Mouse (Mus musculus): ENCODE data around the gene Gbx2. TPM values are rescaled to one million over a fixed set of nuclear protein-coding genes. Genes with fewer than 3 reads are reported as not detected.

Gbx2 gene
- polyA plus RNA-seq, 1 experiment from 2014 or later = 1.6 TPM

- 20% methylated on average over 9 of the region's 9 CpGs for WGBS
- peaks cover 90% of the 10 kb centered on the region for H3K27me3 ChIP-seq (ENCODE audit: control insufficient read depth, insufficient read depth, low read length)
- ATAC-seq (ENCODE audit: insufficient number of reproducible peaks, low FRiP score, low TSS enrichment, low read depth) (no peak), DNase-seq (ENCODE audit: low spot score) (peak; percentile 26)
- H3K4me2 ChIP-seq (ENCODE audit: low read depth, severe bottlenecking) = peak overlapping the region; percentile 68
- H3K4me1 ChIP-seq (ENCODE audit: control insufficient read depth, insufficient read depth, low read length) = peaks cover 31% of the 10 kb centered on the region
- H3K9ac ChIP-seq (ENCODE audit: low read length) = no peak overlapping the region
- no peak overlapping the region for H3K27ac ChIP-seq (replicated peaks; ENCODE audit: low read depth, low read length)
- no peaks in the 10 kb centered on the region for H3K36me3 ChIP-seq (ENCODE audit: control insufficient read depth, insufficient read depth, low read length)
- no peak overlapping the region; the same call in 1 of the 2 replicates for H3K4me3 ChIP-seq (ENCODE audit: low read depth, low read length)
- no peaks in the 10 kb centered on the region; the same call in 1 of the 2 replicates for H3K9me3 ChIP-seq (ENCODE audit: control insufficient read depth, low read length)
These were observed 4.4 kb downstream of the Gbx2 start for GRCm38 (mm10) chr1:89926583-89927060.

GRCm38 (mm10) chr1:89925501-89926190 is 5.3 kb downstream of the Gbx2 start:
- Histone ChIP-seq H3K9ac (ENCODE audit: low read length) (no peak overlapping the region), H3K4me2 (ENCODE audit: low read depth, severe bottlenecking) (no peak overlapping the region), H3K27me3 (ENCODE audit: control insufficient read depth, insufficient read depth, low read length) (peaks cover 88% of the 10 kb centered on the region), H3K9me3 (ENCODE audit: control insufficient read depth, low read length) (no peaks in the 10 kb centered on the region; the same call in 1 of the 2 replicates), H3K4me3 (ENCODE audit: low read depth, low read length) (no peak overlapping the region), H3K4me1 (ENCODE audit: control insufficient read depth, insufficient read depth, low read length) (peaks cover 25% of the 10 kb centered on the region), H3K27ac (replicated peaks; ENCODE audit: low read depth, low read length) (no peak overlapping the region), H3K36me3 (ENCODE audit: control insufficient read depth, insufficient read depth, low read length) (no peaks in the 10 kb centered on the region)
- no peak for ATAC-seq (ENCODE audit: insufficient number of reproducible peaks, low FRiP score, low TSS enrichment, low read depth)
- no peak for DNase-seq (ENCODE audit: low spot score)
- 11% methylated on average over 12 of the region's 12 CpGs for WGBS

GRCm38 (mm10) chr1:89923642-89924020 is 7.3 kb downstream of the Gbx2 start:
- H3K4me3 ChIP-seq (ENCODE audit: low read depth, low read length) = no peak overlapping the region
- no peak overlapping the region for H3K9ac ChIP-seq (ENCODE audit: low read length)
- H3K27me3 ChIP-seq (ENCODE audit: control insufficient read depth, insufficient read depth, low read length) = peaks cover 83% of the 10 kb centered on the region
- H3K4me1 ChIP-seq (ENCODE audit: control insufficient read depth, insufficient read depth, low read length) = peaks cover 17% of the 10 kb centered on the region
- H3K9me3 ChIP-seq (ENCODE audit: control insufficient read depth, low read length) = no peaks in the 10 kb centered on the region
- ATAC-seq (ENCODE audit: insufficient number of reproducible peaks, low FRiP score, low TSS enrichment, low read depth) = no peak
- H3K27ac ChIP-seq (replicated peaks; ENCODE audit: low read depth, low read length) = no peak overlapping the region
- 16% methylated on average over 14 of the region's 14 CpGs for WGBS
- H3K36me3 ChIP-seq (ENCODE audit: control insufficient read depth, insufficient read depth, low read length) = no peaks in the 10 kb centered on the region
- no peak for DNase-seq (ENCODE audit: low spot score)
- H3K4me2 ChIP-seq (ENCODE audit: low read depth, severe bottlenecking) = peak overlapping the region; percentile 47

- WGBS = 2% methylated on average over 38 of the region's 41 CpGs
- Histone ChIP-seq H3K27ac (replicated peaks; ENCODE audit: low read depth, low read length) (no peak overlapping the region), H3K36me3 (ENCODE audit: control insufficient read depth, insufficient read depth, low read length) (no peaks in the 10 kb centered on the region), H3K4me1 (ENCODE audit: control insufficient read depth, insufficient read depth, low read length) (peaks cover 17% of the 10 kb centered on the region), H3K9me3 (ENCODE audit: control insufficient read depth, low read length) (no peaks in the 10 kb centered on the region), H3K9ac (ENCODE audit: low read length) (no peak overlapping the region), H3K4me3 (ENCODE audit: low read depth, low read length) (peak overlapping the region; percentile 21), H3K27me3 (ENCODE audit: control insufficient read depth, insufficient read depth, low read length) (peaks cover 77% of the 10 kb centered on the region), H3K4me2 (ENCODE audit: low read depth, severe bottlenecking) (peak overlapping the region; percentile 47)
- DNase-seq (ENCODE audit: low spot score) (peak; percentile 42), ATAC-seq (ENCODE audit: insufficient number of reproducible peaks, low FRiP score, low TSS enrichment, low read depth) (no peak)
These were observed 7.9 kb downstream of the Gbx2 start for GRCm38 (mm10) chr1:89922883-89923641.

GRCm38 (mm10) chr1:89922282-89922681 is 8.7 kb downstream of the Gbx2 start:
- H3K4me1 ChIP-seq (ENCODE audit: control insufficient read depth, insufficient read depth, low read length) = peaks cover 16% of the 10 kb centered on the region

GRCm38 (mm10) chr1:89921806-89922205 is 9.2 kb downstream of the Gbx2 start:
- Histone ChIP-seq H3K9me3 (ENCODE audit: control insufficient read depth, low read length) (no peaks in the 10 kb centered on the region), H3K9ac (ENCODE audit: low read length) (no peak overlapping the region), H3K27me3 (ENCODE audit: control insufficient read depth, insufficient read depth, low read length) (peaks cover 73% of the 10 kb centered on the region), H3K4me3 (ENCODE audit: low read depth, low read length) (no peak overlapping the region), H3K4me2 (ENCODE audit: low read depth, severe bottlenecking) (no peak overlapping the region), H3K36me3 (ENCODE audit: control insufficient read depth, insufficient read depth, low read length) (no peaks in the 10 kb centered on the region), H3K4me1 (ENCODE audit: control insufficient read depth, insufficient read depth, low read length) (peaks cover 11% of the 10 kb centered on the region), H3K27ac (replicated peaks; ENCODE audit: low read depth, low read length) (no peak overlapping the region)
- 4% methylated on average over 10 of the region's 10 CpGs for WGBS
- peak; percentile 50 for DNase-seq (ENCODE audit: low spot score)
- ATAC-seq (ENCODE audit: insufficient number of reproducible peaks, low FRiP score, low TSS enrichment, low read depth) = no peak

More at GRCm38 (mm10) chr1:89922282-89922681, 8.7 kb downstream of the Gbx2 start:
- no peak overlapping the region for H3K4me3 ChIP-seq (ENCODE audit: low read depth, low read length)
- H3K27me3 ChIP-seq (ENCODE audit: control insufficient read depth, insufficient read depth, low read length) = peaks cover 75% of the 10 kb centered on the region
- no peaks in the 10 kb centered on the region for H3K9me3 ChIP-seq (ENCODE audit: control insufficient read depth, low read length)
- H3K9ac ChIP-seq (ENCODE audit: low read length) = no peak overlapping the region
- DNase-seq (ENCODE audit: low spot score) = no peak
- H3K36me3 ChIP-seq (ENCODE audit: control insufficient read depth, insufficient read depth, low read length) = no peaks in the 10 kb centered on the region
- peak overlapping the region; percentile 47; the same call in 1 of the 2 replicates for H3K4me2 ChIP-seq (ENCODE audit: low read depth, severe bottlenecking)
- H3K27ac ChIP-seq (replicated peaks; ENCODE audit: low read depth, low read length) = no peak overlapping the region
- 3% methylated on average over 7 of the region's 7 CpGs for WGBS
- no peak for ATAC-seq (ENCODE audit: insufficient number of reproducible peaks, low FRiP score, low TSS enrichment, low read depth)

GRCm38 (mm10) chr1:89919206-89919605 is 11.8 kb downstream of the Gbx2 start:
- no peaks in the 10 kb centered on the region for H3K9me3 ChIP-seq (ENCODE audit: control insufficient read depth, low read length)
- ATAC-seq (ENCODE audit: insufficient number of reproducible peaks, low FRiP score, low TSS enrichment, low read depth) = no peak
- H3K36me3 ChIP-seq (ENCODE audit: control insufficient read depth, insufficient read depth, low read length) = no peaks in the 10 kb centered on the region
- no peak overlapping the region for H3K27ac ChIP-seq (replicated peaks; ENCODE audit: low read depth, low read length)
- H3K4me2 ChIP-seq (ENCODE audit: low read depth, severe bottlenecking) = no peak overlapping the region
- H3K9ac ChIP-seq (ENCODE audit: low read length) = no peak overlapping the region
- peaks cover 51% of the 10 kb centered on the region for H3K27me3 ChIP-seq (ENCODE audit: control insufficient read depth, insufficient read depth, low read length)
- 78% methylated on average over 6 of the region's 6 CpGs for WGBS
- no peak for DNase-seq (ENCODE audit: low spot score)
- H3K4me3 ChIP-seq (ENCODE audit: low read depth, low read length) = no peak overlapping the region
- peaks cover 5% of the 10 kb centered on the region; the same call in 1 of the 2 replicates for H3K4me1 ChIP-seq (ENCODE audit: control insufficient read depth, insufficient read depth, low read length)

GRCm38 (mm10) chr1:89918111-89918510 is 12.9 kb downstream of the Gbx2 start:
- WGBS = 20% methylated on average over 18 of the region's 18 CpGs
- no peak overlapping the region for H3K4me3 ChIP-seq (ENCODE audit: low read depth, low read length)
- DNase-seq (ENCODE audit: low spot score) = no peak
- no peaks in the 10 kb centered on the region for H3K36me3 ChIP-seq (ENCODE audit: control insufficient read depth, insufficient read depth, low read length)
- no peak for ATAC-seq (ENCODE audit: insufficient number of reproducible peaks, low FRiP score, low TSS enrichment, low read depth)
- H3K9ac ChIP-seq (ENCODE audit: low read length) = no peak overlapping the region
- H3K4me1 ChIP-seq (ENCODE audit: control insufficient read depth, insufficient read depth, low read length) = peaks cover 5% of the 10 kb centered on the region; the same call in 1 of the 2 replicates
- H3K27ac ChIP-seq (replicated peaks; ENCODE audit: low read depth, low read length) = no peak overlapping the region
- H3K9me3 ChIP-seq (ENCODE audit: control insufficient read depth, low read length) = no peaks in the 10 kb centered on the region
- peaks cover 40% of the 10 kb centered on the region for H3K27me3 ChIP-seq (ENCODE audit: control insufficient read depth, insufficient read depth, low read length)
- no peak overlapping the region for H3K4me2 ChIP-seq (ENCODE audit: low read depth, severe bottlenecking)
